Mouse (Mus musculus): ENCODE data around the gene Cmtm5.
"Not testable (repeated sequence)": the region's sequence is repeated elsewhere in the genome, so short reads cannot be mapped to it uniquely, and the experiment has no call there.

The Cmtm5 gene

GRCm38 (mm10) chr14:54958503-54958902 is 22.4 kb downstream of the Cmtm5 start:
- DNase-seq (ENCODE audit: extremely low spot score, low read depth, low spot score): no peak

GRCm38 (mm10) chr14:54959197-54959596 is 23.1 kb downstream of the Cmtm5 start:
- no peak for DNase-seq (ENCODE audit: extremely low spot score, low read depth, low spot score)

GRCm38 (mm10) chr14:54959853-54960613 is 24.0 kb downstream of the Cmtm5 start:
- DNase-seq (ENCODE audit: extremely low spot score, low read depth, low spot score): not testable (repeated sequence)

GRCm38 (mm10) chr14:54960769-54961168 is 24.7 kb downstream of the Cmtm5 start:
- no peak for DNase-seq (ENCODE audit: extremely low spot score, low read depth, low spot score)

GRCm38 (mm10) chr14:54961487-54961886 is 25.4 kb downstream of the Cmtm5 start:
- no peak for DNase-seq (ENCODE audit: extremely low spot score, low read depth, low spot score)

- DNase-seq (ENCODE audit: extremely low spot score, low read depth, low spot score): no peak
These were observed 26.7 kb downstream of the Cmtm5 start for GRCm38 (mm10) chr14:54962714-54963113.

- DNase-seq (ENCODE audit: extremely low spot score, low read depth, low spot score): no peak
These were observed 27.7 kb downstream of the Cmtm5 start for GRCm38 (mm10) chr14:54963727-54964126.

GRCm38 (mm10) chr14:54965044-54965443 is 29.0 kb downstream of the Cmtm5 start:
- DNase-seq (ENCODE audit: extremely low spot score, low read depth, low spot score): no peak

- DNase-seq (ENCODE audit: extremely low spot score, low read depth, low spot score): no peak
These were observed 29.6 kb downstream of the Cmtm5 start for GRCm38 (mm10) chr14:54965631-54966030.

- DNase-seq (ENCODE audit: extremely low spot score, low read depth, low spot score): no peak
These were observed 30.4 kb downstream of the Cmtm5 start, which contains the start of gene Myh6 for GRCm38 (mm10) chr14:54966320-54966977. Myh6 (minus strand) TSS chr14:54966927.

GRCm38 (mm10) chr14:54967874-54968273 is 31.8 kb downstream of the Cmtm5 start:
- no peak for DNase-seq (ENCODE audit: extremely low spot score, low read depth, low spot score)

GRCm38 (mm10) chr14:54968344-54968743 is 32.3 kb downstream of the Cmtm5 start:
- no peak for DNase-seq (ENCODE audit: extremely low spot score, low read depth, low spot score)

GRCm38 (mm10) chr14:54972786-54973185 is 36.7 kb downstream of the Cmtm5 start:
- DNase-seq (ENCODE audit: extremely low spot score, low read depth, low spot score): not testable (repeated sequence)

- DNase-seq (ENCODE audit: extremely low spot score, low read depth, low spot score): no peak
These were observed 38.2 kb downstream of the Cmtm5 start for GRCm38 (mm10) chr14:54974068-54974791.

GRCm38 (mm10) chr14:54976633-54977032 is 40.6 kb downstream of the Cmtm5 start, which contains the start of gene Gm17428:
Gm17428 (plus strand) TSS chr14:54976933.
- no peak for DNase-seq (ENCODE audit: extremely low spot score, low read depth, low spot score)

- no peak for DNase-seq (ENCODE audit: extremely low spot score, low read depth, low spot score)
These were observed 42.6 kb downstream of the Cmtm5 start for GRCm38 (mm10) chr14:54978664-54979063.

- DNase-seq (ENCODE audit: extremely low spot score, low read depth, low spot score): no peak
These were observed 45.9 kb downstream of the Cmtm5 start for GRCm38 (mm10) chr14:54981934-54982333.

- DNase-seq (ENCODE audit: extremely low spot score, low read depth, low spot score): not testable (repeated sequence)
These were observed 52.4 kb downstream of the Cmtm5 start for GRCm38 (mm10) chr14:54988350-54988874.
